Mouse (Mus musculus) large intestine, adult 2 months (tissue): ENCODE measurements around the gene 1700016D06Rik. TPM values are rescaled to one million over a fixed set of nuclear protein-coding genes. Genes with fewer than 3 reads are reported as not detected.

Experiments
- DNase-seq: peaks from one replicate; pipeline ENCODE4 v3.0.0-alpha.2; 2012; ENCODE audit warnings: low read depth, low spot score
- WGBS: fragments of 180-500 bp; shearing (Covaris S2); methylation state at CpG from one replicate; pipeline ENCODE4 v1.1.7; 2018; 5-methylcytosine and 5-hydroxymethylcytosine counted together
- polyA plus RNA-seq: library from polyadenylated mRNA; depleted of rRNA; stranded (reverse); fragments of >200 nt; gene quantifications from 2 replicates; pipeline ENCODE4 v1.2.3, GENCODE M21; 2012; rRNA removed

The 1700016D06Rik gene
- polyA plus RNA-seq: not detected in 2 replicates

DNA sequence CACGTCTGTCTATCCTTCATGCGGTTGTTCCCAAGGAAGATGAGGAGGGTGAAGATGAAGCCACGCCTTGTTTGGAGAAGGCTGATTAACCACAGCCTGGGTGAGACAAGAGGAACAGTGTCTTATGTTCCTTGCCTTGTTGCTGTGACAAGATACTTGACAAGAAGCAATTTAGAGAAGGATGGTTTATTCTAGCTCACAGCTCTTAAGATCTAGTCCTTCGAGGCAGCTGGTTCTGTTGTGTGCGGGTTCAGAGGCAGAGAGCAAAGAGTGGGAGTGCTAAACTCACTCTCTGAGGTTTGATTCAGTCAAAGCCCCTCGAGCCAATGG lies at the start of gene 1700016D06Rik:
Gene 1700016D06Rik, minus strand, starts transcription at position 31 of the 330 bp plus-strand sequence.
- DNase-seq: no peak
- WGBS: 40% methylated on average over 6 of the region's 6 CpGs

DNA sequence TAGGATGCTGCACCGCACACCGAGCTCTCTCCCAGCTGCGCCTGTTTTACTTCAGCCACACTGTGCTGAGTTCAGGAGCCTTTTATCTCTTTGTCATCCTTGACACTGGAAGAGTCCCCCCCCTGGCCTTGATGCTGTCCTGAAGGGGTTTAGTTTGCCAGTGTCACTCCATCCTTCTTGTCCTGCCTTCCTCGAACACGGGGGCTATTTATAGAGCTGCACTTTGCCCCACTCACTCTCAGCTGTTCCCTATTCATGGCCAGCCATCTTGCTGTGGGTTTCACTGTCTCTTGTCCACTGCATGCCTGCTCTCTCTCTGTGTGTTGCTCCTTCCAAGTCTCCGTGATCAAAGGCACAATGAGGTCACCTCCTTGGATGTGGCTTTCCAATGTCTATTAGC lies 48.6 kb upstream of the 1700016D06Rik start:
- no peak for DNase-seq
- WGBS: 51% methylated on average over 6 of the region's 6 CpGs

DNA sequence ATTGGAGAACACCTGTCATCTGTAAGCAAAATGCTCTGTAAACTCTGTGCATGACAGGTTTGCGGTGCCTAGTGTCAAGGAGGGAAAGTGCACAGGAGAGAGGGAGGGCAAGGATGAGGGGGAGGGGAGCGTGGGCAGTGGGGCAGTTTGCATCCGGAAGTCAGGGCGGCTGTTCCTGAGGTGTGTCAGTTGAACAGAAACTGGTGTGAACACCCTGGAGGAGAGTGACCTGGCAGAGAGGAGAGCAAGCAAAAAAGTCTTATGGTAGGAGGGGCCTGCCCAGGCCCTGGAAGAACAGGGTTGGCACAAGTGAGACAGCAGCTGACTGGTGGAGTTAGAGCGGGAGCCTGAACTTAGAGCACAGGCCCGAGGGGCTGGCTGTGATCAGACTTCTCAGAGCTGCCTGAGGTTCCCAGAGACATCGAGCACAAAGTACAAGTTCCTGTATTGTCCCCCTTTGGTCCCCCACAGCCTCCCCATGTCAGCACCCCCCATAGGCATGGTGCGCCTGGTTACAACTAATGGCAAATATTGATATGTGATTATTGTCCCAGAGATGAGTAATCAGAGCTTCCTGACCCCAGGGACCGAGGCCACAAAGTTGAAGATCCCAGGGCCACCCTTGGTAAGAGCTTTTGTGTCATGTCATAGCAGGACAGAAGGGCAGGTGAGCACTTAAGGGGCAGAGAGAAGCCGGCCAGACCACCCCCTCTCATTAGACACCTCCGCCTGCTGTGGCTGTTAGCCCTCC lies 46.2 kb upstream of the 1700016D06Rik start:
- DNase-seq: peak; percentile 21
- 46% methylated on average over 11 of the region's 11 CpGs for WGBS

DNA sequence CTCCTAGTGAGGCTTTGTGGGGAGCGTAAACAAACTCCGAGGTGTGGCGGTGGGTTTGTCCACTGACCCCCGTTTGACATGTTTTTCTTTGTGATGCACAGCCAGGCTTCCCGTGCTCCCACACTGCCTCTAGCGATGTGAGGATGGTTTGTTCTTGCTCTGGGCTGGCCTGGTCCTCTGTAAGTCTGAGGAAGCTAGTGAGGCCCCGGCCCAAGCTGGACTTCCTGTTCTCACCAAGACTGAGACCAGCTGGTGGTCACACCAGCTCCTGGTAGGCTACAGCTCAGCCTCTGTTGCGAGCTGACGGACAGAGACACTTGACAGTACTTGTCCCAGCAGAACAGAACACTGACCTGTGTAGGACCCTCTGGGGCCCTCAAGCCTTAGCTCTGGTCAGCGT lies 42.7 kb upstream of the 1700016D06Rik start:
- WGBS: 58% methylated on average over 10 of the region's 10 CpGs

DNA sequence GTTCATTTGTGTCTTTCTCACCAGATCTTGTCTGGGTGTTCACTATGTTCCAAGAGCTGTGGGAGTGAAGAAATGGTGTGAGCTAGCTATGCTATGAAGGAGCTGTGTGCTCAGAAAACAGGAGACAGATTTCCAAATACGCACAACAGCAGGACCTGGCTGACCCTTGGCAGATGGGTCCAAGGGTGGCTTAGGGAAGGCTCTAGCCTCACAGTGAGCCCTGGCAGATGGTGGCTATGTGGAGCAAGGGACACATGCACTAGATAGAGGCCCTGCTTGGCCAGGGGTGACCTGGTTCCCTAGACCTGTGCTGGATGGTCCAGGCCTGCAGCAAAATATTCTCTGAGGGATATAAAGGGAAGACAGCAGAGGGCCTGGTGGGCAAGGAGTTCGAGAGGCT lies 40.0 kb upstream of the 1700016D06Rik start:
- 79% methylated on average over 2 of the region's 2 CpGs for WGBS
- DNase-seq: no peak

More for the DNA sequence above, 42.7 kb upstream of the 1700016D06Rik start:
- no peak for DNase-seq

DNA sequence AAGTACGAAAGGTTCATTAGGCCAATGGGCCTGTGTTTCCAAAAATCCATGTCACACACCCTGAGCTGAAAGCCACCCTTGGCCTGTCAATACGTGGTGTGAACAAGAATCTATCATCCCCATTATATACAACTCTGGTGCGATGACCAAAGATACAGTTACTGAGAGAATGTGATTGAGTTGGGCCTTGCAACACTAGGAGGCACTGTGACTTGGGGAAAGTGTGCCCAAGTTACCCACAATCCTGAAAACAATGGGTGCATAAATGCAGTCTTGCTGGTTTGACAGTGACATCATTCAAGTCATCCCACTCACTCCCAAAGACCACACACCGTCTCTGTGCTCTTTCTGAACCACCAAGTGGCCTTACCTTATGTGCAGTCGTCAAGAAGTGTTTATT lies 38.2 kb upstream of the 1700016D06Rik start:
- DNase-seq: no peak
- WGBS: 69% methylated on average over 5 of the region's 5 CpGs

DNA sequence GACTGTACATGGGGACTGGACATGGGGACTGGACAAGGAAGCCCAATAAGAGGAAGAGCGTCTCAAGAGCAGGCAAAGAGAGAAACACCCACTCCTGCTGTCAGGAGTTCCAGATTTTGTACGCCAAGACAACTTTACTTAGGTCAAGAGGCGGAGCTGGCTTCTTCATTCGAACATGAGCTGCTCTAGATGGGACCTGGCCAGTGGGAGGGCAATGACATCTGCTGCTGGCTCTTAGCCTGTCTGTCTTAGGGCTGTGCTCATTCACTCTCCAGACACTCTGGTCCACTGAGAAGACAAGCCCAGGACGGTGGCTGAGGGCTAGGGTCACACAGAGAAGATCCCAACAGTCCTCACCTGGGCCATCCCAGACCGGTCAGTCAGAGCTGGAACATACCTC lies 36.2 kb upstream of the 1700016D06Rik start:
- no peak for DNase-seq
- WGBS: 67% methylated on average over 6 of the region's 6 CpGs

DNA sequence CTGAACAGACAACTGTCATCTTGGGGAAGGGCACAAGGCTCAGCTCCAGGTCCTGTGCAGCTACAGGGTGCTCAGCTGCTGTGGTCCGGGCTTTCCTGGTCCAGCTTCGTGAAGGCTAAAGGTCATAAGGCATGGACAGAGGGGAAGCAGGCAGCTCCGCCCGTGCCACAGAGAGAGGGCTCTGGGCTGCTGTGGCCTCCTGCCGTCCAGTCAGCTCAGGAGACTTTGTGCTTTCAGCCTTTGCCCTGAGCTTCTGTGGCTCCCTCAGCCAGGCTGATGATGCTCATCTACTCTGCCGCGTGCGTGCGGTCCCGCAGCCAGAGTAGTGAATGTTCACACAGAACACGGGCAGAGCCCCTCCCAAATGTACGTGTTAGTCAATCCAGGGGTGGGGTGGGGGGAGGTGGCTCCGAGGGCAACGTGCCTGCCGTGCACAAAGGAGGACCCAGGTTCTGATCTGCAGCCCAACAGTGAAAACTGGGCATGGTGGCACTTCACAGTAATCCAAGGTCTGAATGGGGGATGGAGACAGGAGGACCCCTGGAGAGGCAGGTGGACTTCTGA lies 34.9 kb upstream of the 1700016D06Rik start:
- 56% methylated on average over 15 of the region's 15 CpGs for WGBS
- no peak for DNase-seq

DNA sequence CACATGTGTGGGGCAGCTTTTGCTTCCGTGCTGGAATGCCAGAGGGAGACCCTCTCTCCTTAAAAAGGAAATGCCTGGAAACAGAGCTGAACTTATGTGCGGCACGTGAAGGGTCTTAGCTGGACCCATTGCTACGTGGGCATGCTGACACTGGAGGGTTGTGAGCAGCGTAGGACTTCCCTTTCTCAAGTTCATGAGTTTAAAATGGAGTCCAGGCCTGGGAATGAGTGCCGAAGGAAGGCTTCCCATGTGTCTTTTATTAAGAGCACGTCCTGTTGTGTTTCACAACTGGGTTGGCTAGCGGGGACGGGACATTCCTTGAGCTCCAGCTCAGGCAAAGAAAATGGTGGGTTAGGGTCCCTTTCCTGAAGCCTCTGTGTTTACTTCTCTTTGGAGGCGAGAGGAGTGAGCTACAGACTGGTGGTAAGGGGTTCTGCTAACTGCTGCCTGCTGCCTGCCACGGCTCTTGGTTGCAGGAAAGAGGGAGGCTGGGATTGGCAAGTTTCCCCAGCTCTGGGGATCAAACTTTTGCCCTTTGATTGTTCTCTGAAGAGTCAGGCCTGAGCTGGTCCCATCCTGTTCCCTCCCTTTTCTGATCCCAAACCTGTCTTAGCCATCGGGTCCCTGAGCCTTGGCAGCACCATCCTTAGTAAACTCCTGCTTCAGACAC lies 29.5 kb upstream of the 1700016D06Rik start:
- 70% methylated on average over 12 of the region's 12 CpGs for WGBS
- DNase-seq: no peak

DNA sequence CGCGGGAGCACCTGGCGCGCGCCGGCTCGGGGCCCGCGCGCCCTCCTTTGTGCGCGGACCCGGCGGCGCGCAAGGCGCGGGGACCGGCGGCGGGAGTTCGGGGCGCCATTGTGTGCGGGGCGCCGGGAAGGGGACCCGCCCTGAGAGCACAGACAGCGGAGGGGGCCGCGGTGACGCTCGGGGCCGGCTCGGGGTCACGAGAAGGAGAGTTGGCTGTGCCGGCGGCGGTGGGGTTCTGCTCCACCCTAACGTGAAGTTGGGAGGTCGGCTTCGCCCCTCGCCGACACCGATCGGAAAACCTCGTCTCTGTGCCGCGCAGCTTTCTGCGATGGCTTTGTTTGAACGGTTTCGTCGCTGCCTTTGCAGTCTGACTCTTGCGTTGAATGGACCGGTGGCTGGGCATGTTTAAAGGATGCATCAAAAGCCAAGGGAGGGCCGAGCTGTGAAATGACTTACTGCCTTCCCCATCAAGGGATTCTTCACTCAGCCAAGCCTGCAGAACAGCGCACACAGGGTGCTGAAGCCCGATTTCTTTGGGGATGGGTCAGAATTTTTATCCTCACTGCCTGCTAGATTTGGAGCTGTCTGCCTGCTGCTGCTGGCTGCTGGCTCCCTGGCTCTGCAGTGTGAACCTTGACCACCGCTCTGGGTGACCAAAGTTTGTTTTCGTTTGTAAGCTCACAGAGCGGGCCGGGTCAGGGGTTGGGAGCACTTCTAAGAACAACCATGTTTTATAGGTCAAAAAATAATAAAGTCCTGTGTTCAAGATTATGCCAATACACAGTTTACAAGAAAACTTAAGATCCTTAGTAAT lies 27.8 kb upstream of the 1700016D06Rik start:
- WGBS: 2% methylated on average over 61 of the region's 61 CpGs
- no peak for DNase-seq

DNA sequence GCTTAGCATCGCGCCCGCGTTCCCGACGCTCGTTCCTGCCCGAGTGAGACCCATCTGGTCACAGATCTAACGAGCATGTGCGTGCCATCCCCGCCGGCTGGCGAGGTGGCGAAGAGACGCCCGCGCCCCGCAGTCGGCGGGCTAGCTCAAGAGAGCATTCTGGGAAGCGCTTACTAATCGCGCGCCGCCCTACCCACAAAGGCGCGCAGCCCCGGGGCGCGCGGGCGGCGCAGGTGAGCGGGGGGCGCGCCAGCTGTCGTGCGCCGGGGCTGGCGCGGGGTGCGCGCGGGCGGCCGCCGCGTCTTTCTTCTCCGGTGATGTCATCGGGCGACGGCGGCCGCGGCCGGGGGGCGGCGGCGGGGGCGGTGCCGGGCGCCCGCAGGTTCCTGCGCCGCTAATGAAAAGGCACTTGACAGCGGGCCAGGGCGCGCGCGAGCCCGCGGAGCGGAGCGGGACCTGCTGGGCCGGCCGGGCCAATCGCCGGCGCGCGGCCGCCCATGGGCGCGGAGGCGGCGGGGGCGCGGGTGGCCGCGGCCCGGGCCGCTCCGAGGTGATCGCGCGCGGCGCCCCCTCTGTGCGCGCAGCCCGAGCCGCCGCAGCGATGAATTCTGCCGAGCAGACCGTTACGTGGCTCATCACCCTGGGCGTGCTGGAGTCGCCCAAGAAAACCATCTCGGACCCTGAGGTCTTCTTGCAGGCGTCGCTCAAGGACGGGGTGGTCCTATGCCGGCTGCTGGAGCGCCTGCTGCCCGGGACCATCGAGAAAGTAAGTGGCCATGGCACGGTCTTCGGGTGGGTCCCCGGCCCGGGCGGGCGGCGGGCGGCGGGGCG lies 27.0 kb upstream of the 1700016D06Rik start, which contains the start of gene Arhgef7:
Gene Arhgef7, plus strand, starts transcription at position 71 of the 831 bp plus-strand sequence.
- WGBS: 2% methylated on average over 127 of the region's 127 CpGs
- DNase-seq: no peak

DNA sequence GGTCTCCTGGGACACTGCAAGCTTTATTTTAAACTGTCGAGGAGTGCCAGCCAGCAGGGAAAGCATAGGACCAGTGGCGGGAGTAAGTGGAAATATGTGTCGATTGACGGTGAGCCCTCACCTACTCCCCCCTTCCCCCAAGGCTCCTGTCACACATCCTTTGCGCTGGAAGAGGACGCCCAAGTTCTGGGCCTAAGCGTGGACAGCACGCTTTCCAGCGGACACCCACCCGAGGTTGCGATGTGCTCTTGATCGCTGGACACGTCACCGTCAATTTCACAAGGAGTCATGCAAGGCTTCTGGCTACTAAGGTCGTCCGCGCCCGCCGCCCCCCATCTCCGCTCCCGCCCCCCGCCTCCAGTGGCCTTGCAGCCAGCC lies 26.4 kb upstream of the 1700016D06Rik start:
- DNase-seq: no peak
- WGBS: 2% methylated on average over 22 of the region's 22 CpGs

DNA sequence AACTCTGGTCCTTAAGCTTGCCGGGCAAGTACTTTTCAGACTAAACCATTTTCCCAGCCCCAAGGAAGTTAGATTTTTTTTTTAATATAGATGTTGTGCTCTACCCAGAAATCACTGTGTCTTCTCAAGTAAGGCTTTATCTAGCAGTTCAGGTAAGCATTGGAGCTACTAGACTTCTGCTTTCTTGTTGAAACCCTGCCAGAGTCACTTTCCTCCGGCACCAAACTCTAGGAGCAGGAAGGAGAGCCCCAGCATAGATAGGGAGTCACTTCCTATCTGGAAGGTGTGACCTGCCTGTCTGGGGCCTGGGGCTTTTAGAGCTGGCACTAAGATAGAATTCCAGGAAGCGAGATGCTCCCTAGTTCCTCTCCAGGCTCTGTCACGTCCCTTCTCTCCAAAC lies 16.3 kb upstream of the 1700016D06Rik start:
- no peak for DNase-seq
- WGBS: 70% methylated on average over 4 of the region's 4 CpGs

DNA sequence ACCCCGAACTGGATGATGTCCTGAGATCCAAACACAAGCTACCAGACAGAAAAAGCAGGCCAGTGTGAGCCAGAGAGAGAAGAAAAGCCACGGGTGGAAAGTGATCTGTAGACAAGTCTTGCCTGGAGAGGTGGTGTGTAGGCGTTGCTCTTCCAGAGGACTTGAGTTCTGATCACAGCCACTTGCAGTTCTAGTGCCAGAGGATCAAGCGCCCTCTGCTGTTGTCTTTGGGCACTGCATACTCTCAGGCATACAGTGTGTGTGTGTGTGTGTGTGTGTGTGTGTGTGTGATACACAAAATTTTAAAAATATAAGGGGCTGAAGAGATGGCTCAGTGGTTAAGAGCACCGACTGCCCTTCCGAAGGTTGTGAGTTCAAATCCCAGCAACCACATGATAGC lies 11.4 kb upstream of the 1700016D06Rik start:
- WGBS: 88% methylated on average over 6 of the region's 6 CpGs
- DNase-seq: no peak

DNA sequence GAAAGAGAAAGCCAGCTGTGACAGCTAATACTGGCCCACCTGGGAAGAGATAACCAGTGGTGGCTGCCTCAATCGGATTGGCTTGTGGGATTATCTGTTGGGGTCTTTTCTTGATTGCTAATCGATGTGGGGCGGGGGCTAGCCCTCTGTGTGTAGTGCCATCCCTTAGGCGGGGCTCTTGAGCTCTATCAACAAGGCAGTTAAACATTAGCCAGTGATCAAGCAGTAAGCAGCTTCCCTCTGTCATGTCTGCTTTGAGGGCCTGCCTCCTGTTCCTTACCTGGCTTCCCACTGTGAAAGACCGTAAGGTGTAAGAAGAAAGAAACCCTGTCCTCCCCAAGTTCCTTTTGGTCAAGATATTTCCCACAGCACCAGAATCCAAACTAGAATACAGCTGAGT lies 9.6 kb upstream of the 1700016D06Rik start:
- DNase-seq: no peak
- WGBS: 34% methylated on average over 5 of the region's 5 CpGs

DNA sequence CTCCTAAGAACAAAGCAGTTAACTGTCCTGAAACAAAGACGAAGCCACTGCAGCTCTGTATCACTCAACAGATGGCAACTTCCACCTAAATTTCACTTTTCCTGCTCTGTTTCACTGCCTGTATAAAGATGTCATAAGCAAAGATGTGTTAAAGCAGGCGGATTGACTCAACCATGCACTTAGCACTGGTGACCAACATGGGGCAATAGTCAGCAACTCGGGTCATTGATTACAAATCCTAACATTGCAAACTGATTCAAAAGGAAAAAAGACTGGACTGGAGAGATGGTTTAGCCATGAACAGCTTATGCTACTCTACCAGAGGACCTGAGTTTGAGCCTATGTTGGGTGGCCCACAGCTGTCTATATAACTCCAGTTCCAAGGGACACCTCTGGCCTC lies 8.7 kb upstream of the 1700016D06Rik start:
- no peak for DNase-seq
- 90% methylated on average over 3 of the region's 3 CpGs for WGBS

DNA sequence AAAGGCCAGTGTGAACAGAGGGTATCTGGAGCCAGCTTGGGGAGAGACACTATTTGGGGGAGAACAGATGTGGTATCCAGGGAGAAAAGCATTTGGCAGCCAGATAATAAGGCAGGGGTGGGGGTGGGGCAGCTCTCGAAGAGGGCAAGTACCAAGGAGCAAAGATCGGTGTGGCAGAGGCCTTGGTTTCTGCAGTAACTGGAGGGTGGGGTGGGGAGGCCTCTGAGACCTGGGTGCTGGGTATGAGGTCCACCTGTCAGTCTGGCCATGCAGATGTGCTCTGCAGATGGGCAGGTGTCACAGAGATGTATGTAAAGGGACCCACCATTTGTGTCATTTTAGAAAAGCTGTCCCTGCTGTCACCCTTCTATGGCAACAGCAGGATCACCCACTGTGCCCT lies 8.0 kb upstream of the 1700016D06Rik start:
- 24% methylated on average over 2 of the region's 2 CpGs for WGBS
- no peak for DNase-seq

DNA sequence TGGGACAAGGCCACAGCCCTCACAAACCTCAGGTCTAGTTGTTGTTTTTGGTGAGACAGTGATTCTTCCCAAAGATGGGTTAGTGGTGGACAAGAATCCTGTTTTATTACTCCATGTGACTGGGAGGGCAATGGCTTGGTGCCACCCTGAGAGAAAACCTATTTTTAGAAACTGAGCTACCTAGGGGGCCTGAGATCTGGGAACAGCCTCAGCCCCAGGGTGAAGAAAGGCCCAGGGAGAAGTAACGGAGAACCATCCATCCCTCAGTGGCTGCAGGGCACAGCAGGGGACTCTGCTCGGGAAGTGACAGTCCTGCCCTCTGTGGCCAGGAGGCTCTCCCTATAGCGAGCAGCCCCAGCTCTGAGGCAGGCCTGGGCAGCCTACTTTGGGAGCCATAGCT lies 6.8 kb upstream of the 1700016D06Rik start:
- WGBS: 62% methylated on average over 3 of the region's 3 CpGs
- DNase-seq: no peak

DNA sequence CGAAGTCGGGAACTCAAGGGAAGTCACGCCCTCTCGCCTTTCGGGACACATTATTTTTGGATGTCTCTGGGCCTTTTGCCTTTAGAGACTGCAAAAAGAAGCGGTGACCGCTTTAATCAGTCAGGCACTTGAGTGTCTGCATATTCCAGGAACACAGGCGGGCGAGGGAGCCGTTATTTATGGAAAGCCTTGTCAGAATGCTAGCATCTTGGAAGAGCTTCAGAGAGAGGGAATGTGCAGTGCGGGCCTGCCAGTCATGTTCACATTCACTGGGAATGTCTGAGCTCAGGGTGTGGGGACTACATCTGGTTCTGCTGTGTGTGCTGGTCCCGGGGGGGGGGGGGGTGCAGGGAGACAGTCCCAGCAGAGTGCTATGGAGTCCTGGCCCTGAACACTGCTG lies 5.0 kb upstream of the 1700016D06Rik start:
- WGBS: 76% methylated on average over 12 of the region's 12 CpGs
- DNase-seq: no peak
